Mouse (Mus musculus) neural tube, embryonic 11.5 days (tissue): ENCODE data around the gene Dhx8. TPM values are rescaled to one million over a fixed set of nuclear protein-coding genes. Genes with fewer than 3 reads are reported as not detected.

Experiments
- ATAC-seq: fragments of 200-750 bp; cut with Nextera tagmentation; 2 replicates; pipeline ENCODE4 v1.8.0; 2017; ENCODE audit warnings: moderate number of reproducible peaks, mild to moderate bottlenecking, moderate TSS enrichment, moderate library complexity; ENCODE audit not compliant: insufficient read depth, low FRiP score, low TSS enrichment
- DNase-seq: peaks from one replicate; pipeline ENCODE4 v3.0.0-alpha.2; 2015; ENCODE audit warnings: low spot score
- H3K27ac ChIP-seq: fragments of 300-500 bp; sonication (generic); 2 replicates; pipeline ENCODE4 v1.5.1; 2014; ENCODE audit warnings: low read depth, mild to moderate bottlenecking, low read length
- H3K27me3 ChIP-seq: fragments of 300-500 bp; sonication (generic); 2 replicates; pipeline ENCODE4 v1.6.1; 2014; ENCODE audit warnings: mild to moderate bottlenecking, low read length, mixed read lengths; ENCODE audit not compliant: control insufficient read depth, insufficient read depth
- H3K36me3 ChIP-seq: fragments of 300-500 bp; sonication (generic); 2 replicates; pipeline ENCODE4 v1.6.1; 2014; ENCODE audit warnings: mild to moderate bottlenecking, low read length, moderate library complexity, mixed read lengths; ENCODE audit not compliant: control insufficient read depth, insufficient read depth
- H3K4me1 ChIP-seq: fragments of 300-500 bp; sonication (generic); 2 replicates; pipeline ENCODE4 v1.6.1; 2014; ENCODE audit warnings: low read length, mixed read lengths; ENCODE audit not compliant: control insufficient read depth, insufficient read depth
- H3K4me2 ChIP-seq: fragments of 300-500 bp; sonication (generic); 2 replicates; pipeline ENCODE4 v1.6.1; 2014; ENCODE audit warnings: low read depth, mild to moderate bottlenecking, moderate library complexity
- H3K4me3 ChIP-seq: fragments of 300-500 bp; sonication (generic); 2 replicates; pipeline ENCODE4 v1.5.1; 2014; ENCODE audit warnings: low read depth, low read length
- H3K9ac ChIP-seq: fragments of 300-500 bp; sonication (generic); 2 replicates; pipeline ENCODE4 v1.6.1; 2014; ENCODE audit warnings: mild to moderate bottlenecking, low read length
- H3K9me3 ChIP-seq: fragments of 300-500 bp; sonication (generic); 2 replicates; pipeline ENCODE4 v1.6.1; 2016; ENCODE audit warnings: low read length; ENCODE audit not compliant: control insufficient read depth
- WGBS: fragments of 180-500 bp; shearing (Covaris S2); extraction: QIAGEN DNeasy Blood & Tissue Kit; methylation state at CpG from one replicate; pipeline ENCODE4 v1.1.7; 2014; 5-methylcytosine and 5-hydroxymethylcytosine counted together
- polyA plus RNA-seq: library from polyadenylated mRNA; unstranded; fragments of >200 nt; fragmentation: Nextera tagmentation; extraction: Ambion mirVana; gene quantifications from 2 replicates; pipeline ENCODE4 v1.2.1, GENCODE M21; 2014

The Dhx8 gene
- polyA plus RNA-seq, 1 experiment from 2014 or later = 46.7 TPM

DNA sequence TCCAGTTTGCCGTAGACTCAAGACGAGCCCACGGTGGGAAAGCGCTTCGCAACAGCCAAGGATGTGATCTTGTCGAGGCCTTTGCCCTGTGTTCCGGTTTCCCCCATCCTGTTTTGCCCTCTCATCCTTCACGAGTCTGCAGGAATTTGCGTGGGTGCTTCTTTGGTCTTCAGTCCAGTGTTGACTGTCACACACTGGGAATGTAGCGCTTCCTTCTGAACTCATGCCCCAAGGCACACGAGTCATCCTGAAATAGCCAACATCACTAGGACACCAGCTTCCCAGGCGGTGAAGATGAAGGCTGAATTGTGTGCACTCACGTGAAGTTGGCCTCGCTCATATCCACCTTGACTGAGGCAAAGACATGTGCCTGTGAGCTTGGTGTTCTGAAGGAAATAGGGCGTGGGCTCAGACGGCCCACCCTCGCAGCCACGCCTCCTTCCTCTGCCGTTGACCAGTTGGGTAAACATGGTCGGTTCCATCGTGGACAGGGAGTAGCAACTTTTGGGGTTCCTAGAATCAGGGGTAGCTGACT is 12.7 kb upstream of the Dhx8 start:
- Histone ChIP-seq H3K36me3 (no peaks in the 10 kb centered on the region), H3K27me3 (no peaks in the 10 kb centered on the region), H3K9ac (no peak overlapping the region), H3K9me3 (no peaks in the 10 kb centered on the region), H3K4me1 (no peaks in the 10 kb centered on the region), H3K4me3 (no peak overlapping the region), H3K4me2 (no peak overlapping the region), H3K27ac (no peak overlapping the region)
- ATAC-seq (no peak), DNase-seq (no peak)
- 81% methylated on average over 21 of the region's 21 CpGs for WGBS

DNA sequence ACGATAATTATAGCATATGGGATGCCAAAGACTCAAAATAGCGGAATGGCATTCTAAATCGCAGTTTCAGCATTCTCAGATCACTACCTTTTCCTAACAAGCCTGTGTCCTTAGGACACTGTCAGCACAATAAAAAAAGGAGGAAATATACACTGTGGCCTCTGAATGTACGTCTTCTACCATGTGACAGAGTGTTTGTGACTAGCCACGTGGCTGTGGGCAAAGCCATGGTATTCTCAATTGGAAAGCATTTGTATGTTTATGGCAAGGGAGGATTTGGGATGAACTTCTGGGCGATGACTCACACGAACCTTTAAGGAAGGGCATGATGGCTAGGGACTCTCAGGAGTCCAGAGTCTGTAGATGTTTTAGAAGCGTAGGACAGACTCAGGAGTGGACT is 7.7 kb upstream of the Dhx8 start:
- H3K27me3 ChIP-seq = no peaks in the 10 kb centered on the region
- DNase-seq (no peak), ATAC-seq (no peak)
- no peaks in the 10 kb centered on the region for H3K9me3 ChIP-seq
- H3K36me3 ChIP-seq = no peaks in the 10 kb centered on the region
- no peak overlapping the region for H3K9ac ChIP-seq
- 86% methylated on average over 8 of the region's 8 CpGs for WGBS
- no peaks in the 10 kb centered on the region for H3K4me1 ChIP-seq
- no peak overlapping the region for H3K4me3 ChIP-seq
- no peak overlapping the region for H3K27ac ChIP-seq
- no peak overlapping the region for H3K4me2 ChIP-seq

DNA sequence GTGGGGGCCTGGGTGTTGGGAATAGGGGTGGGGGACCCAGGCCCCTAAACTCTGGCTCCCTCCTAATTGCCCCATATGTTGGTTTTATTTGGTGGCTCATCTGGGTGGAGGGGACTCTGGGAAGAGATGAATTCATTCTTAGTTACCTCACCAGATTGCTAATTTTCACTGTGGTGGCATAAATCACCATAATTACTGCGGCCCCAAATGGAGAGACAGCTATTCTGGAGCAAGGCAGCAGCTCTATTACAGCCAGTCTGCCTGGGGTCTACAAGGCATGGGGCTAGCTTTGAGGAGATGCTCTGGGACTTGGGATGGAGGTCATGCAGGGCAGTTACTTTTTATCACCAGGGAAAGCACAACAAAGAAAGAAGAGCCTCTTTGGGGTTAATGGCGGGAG is 6.0 kb upstream of the Dhx8 start:
- no peaks in the 10 kb centered on the region for H3K36me3 ChIP-seq
- H3K9ac ChIP-seq = no peak overlapping the region
- no peaks in the 10 kb centered on the region for H3K9me3 ChIP-seq
- ATAC-seq = no peak
- DNase-seq = peak; percentile 14
- H3K27me3 ChIP-seq = no peaks in the 10 kb centered on the region
- no peaks in the 10 kb centered on the region for H3K4me1 ChIP-seq
- H3K4me2 ChIP-seq = no peak overlapping the region
- no peak overlapping the region for H3K4me3 ChIP-seq
- 17% methylated on average over 2 of the region's 2 CpGs for WGBS
- peak overlapping the region; percentile 15; the same call in 1 of the 2 replicates for H3K27ac ChIP-seq

DNA sequence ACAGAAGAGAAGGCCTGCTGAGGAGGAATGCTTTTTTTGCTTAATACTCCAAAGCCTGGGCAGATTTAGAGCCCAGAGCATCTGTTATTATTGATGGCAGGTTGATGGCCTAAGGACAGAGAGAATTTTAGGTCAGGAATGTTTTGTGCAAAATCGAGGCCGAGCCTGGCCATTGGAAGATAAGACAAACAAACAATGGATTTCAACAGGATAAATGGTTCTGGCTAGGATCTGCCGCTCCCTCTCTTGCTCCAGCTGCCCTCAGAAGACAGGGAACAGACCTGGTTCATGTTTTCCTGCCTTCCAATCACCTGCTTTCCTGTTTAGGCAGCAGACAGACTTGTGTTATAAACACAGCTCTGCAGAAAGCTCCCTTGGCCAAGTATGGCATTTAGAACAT is 3.4 kb upstream of the Dhx8 start:
- Histone ChIP-seq H3K4me2 (no peak overlapping the region), H3K27me3 (no peaks in the 10 kb centered on the region), H3K4me3 (no peak overlapping the region), H3K4me1 (peaks cover 6% of the 10 kb centered on the region; the same call in 1 of the 2 replicates), H3K27ac (no peak overlapping the region), H3K36me3 (no peaks in the 10 kb centered on the region), H3K9me3 (no peaks in the 10 kb centered on the region), H3K9ac (no peak overlapping the region)
- WGBS = 59% methylated on average over 3 of the region's 3 CpGs
- ATAC-seq (no peak), DNase-seq (no peak)

DNA sequence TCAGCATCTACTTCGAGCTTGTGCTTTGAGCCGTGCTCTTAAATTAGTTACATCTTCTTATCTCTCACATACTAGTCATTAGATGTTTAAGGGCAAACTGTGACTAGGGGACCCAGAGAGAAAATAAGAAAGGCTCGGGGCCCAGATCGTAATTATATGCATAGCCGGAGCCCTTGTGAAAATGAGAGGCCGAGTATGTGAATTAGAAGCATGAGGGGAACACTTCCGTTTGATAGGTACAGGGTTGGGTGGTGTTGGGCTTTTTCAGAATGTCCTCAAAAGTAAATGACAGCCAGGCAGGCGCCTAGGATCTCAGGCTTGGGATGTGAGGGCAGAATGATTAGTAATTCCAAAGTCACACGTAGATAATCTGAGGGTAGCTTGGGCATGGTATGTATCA is 877 bp downstream of the Dhx8 start:
- peaks cover 2% of the 10 kb centered on the region; the same call in 1 of the 2 replicates for H3K36me3 ChIP-seq
- no peak overlapping the region for H3K27ac ChIP-seq
- DNase-seq (no peak), ATAC-seq (no peak)
- H3K9ac ChIP-seq = peak overlapping the region; percentile 76
- WGBS = 33% methylated on average over 9 of the region's 9 CpGs
- H3K4me2 ChIP-seq = peak overlapping the region; percentile 53
- no peaks in the 10 kb centered on the region for H3K9me3 ChIP-seq
- peak overlapping the region; percentile 79 for H3K4me3 ChIP-seq
- no peaks in the 10 kb centered on the region for H3K27me3 ChIP-seq
- peaks cover 6% of the 10 kb centered on the region; the same call in 1 of the 2 replicates for H3K4me1 ChIP-seq

DNA sequence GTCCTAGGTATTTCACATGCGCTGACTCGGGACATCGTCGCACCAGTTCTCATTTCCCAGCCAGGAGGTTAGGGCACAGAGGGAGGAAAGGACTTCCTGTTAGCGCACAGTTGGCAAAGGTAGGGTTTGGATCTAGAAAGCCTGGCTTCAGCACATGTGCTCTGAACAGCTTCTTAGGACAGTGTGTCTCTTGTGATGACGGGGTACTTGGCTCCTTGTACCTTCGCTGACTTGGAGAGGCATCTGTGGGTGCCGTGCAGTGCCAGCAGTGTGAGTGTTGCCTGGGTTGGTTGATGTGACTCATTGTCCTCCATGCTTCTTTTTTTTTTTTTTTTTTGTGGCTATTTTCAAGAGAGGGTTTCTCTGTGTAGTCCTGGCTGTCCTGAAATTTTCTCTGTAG is 23.9 kb downstream of the Dhx8 start:
- Histone ChIP-seq H3K9ac (no peak overlapping the region), H3K27me3 (no peaks in the 10 kb centered on the region), H3K27ac (no peak overlapping the region), H3K9me3 (no peaks in the 10 kb centered on the region), H3K4me1 (no peaks in the 10 kb centered on the region), H3K4me2 (no peak overlapping the region), H3K4me3 (no peak overlapping the region), H3K36me3 (peaks cover 20% of the 10 kb centered on the region)
- WGBS = 96% methylated on average over 8 of the region's 8 CpGs
- DNase-seq (no peak), ATAC-seq (no peak)

DNA sequence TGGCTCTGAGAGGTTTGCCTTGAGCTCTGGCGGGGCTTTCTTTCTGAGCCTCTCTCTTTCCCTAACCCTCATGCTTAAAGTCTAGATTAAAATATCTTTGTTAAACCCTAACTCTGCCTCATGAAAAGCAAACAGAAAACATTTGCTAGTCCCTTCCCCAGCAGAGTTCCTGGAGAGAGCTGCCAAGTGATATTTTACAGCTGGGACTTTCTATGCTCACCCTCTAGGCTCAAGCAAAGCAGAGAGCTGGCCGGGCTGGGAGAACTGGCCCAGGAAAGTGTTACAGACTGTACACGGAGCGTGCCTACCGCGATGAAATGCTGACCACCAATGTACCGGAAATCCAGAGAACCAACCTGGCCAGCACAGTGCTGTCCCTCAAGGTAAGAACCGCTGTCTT is 24.6 kb downstream of the Dhx8 start:
- WGBS = 93% methylated on average over 8 of the region's 8 CpGs
- Histone ChIP-seq H3K27me3 (no peaks in the 10 kb centered on the region), H3K9me3 (no peaks in the 10 kb centered on the region), H3K9ac (no peak overlapping the region), H3K27ac (no peak overlapping the region), H3K36me3 (peaks cover 18% of the 10 kb centered on the region), H3K4me1 (no peaks in the 10 kb centered on the region), H3K4me3 (no peak overlapping the region), H3K4me2 (no peak overlapping the region)
- ATAC-seq (no peak), DNase-seq (no peak)

DNA sequence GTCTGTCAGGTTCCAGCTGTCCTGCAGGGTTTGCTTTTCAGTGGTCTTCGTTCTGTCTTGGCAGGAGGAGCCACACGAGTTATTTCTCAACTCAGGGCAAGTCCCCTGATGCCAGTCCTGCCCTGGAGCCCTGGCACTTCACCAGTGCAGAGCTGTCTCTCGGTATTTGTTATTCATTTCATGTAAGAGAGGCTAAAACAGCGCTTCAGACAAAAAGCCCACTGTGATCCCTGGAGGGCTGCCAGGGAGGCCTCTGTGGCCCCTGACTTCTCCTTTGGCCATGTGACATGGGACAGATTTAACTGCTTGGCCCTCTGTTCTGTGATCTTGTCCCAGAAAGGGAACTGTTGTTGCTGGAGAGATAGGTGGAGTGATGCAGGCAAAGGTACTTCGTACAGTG is 25.7 kb downstream of the Dhx8 start:
- peaks cover 16% of the 10 kb centered on the region for H3K36me3 ChIP-seq
- H3K27me3 ChIP-seq = no peaks in the 10 kb centered on the region
- H3K9me3 ChIP-seq = no peaks in the 10 kb centered on the region
- WGBS = 87% methylated on average over 5 of the region's 5 CpGs
- no peak overlapping the region for H3K4me2 ChIP-seq
- ATAC-seq (no peak), DNase-seq (no peak)
- no peak overlapping the region for H3K9ac ChIP-seq
- no peaks in the 10 kb centered on the region for H3K4me1 ChIP-seq
- no peak overlapping the region for H3K4me3 ChIP-seq
- no peak overlapping the region for H3K27ac ChIP-seq

DNA sequence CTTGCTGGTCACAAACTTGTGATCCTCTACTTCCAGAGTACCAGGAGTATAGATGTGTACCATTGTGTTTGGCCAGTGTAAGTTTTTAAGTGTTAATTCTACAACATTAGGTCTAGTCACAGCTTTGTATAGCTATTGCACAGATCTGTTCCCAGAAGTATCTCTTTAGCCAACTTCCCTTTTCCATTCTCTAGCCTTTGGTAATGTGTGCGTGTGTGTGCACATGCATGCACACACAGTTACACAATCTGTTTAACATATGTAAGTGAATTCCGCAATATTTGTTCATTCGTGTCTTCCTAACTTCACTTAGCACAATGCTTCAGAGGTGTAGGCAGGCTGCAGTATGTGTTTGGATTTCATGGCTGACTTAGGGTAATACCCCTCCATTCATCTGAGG is 26.8 kb downstream of the Dhx8 start:
- WGBS = 97% methylated on average over 3 of the region's 3 CpGs
- H3K9ac ChIP-seq = no peak overlapping the region
- no peaks in the 10 kb centered on the region for H3K27me3 ChIP-seq
- H3K4me1 ChIP-seq = no peaks in the 10 kb centered on the region
- H3K4me2 ChIP-seq = no peak overlapping the region
- ATAC-seq (no peak), DNase-seq (no peak)
- no peak overlapping the region for H3K27ac ChIP-seq
- no peaks in the 10 kb centered on the region for H3K9me3 ChIP-seq
- H3K36me3 ChIP-seq = peaks cover 16% of the 10 kb centered on the region
- H3K4me3 ChIP-seq = no peak overlapping the region
